Mouse (Mus musculus): ENCODE measurements around the gene Xpot.
A peak's percentile ranks its signal among the peaks of the same experiment; 100 is the strongest.

Gene Xpot

DNA sequence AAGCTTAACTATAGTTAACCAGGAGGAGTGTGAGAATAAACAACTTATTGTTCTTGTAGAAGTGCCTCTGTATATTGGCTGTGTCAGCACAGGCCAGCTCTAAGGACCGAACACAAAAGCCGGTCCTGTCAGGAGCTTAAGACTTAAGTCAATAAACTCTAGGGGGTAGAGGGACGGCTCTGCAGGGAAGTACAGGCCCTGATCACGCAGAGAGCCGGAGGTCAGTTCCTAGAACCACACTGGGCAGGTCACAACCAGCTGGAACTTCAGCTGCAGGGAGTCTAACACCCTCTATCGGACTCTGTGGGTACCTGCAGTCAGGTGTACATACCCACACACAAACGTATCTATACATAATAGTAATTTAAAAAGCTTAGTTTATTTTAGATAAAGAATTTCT, 10.2 kb downstream of the Xpot start:
- DNase-seq, result peak; percentile 18

DNA sequence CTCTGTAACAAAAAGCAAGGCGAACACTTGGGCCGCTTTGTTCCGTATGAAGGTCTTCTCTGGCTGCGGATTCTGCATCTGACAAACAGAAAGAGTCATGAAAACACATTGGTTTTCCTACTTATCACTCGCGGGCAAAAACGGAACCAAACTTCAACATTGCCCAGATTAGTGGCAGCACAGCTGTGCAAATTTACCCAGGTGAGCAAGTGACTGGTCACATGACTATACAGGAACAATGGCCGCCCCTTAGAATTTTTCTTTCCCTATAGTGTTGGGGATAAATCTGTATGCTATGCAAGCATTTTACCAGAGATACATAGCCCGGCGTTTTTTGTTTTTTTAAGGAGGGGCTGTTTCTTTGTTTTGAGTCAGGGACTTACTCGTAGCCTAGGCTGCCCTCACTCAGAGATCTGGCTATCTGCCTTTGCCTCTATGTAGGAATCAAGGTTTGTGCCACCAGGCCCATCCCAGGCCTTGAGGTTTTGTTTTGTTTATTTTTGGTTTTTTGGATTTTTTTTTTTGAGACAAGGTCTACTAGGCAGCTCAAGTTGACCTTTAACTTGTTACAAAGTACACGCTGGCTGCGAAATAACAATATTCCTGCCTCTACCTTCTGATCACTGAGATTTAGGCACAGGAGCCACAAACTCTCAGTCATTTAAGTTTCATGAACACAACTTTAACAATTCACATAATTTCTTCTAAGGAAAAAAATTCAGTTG, 10.8 kb downstream of the Xpot start:
- no peak for DNase-seq

- DNase-seq, result peak; percentile 85
Measured at GRCm38 (mm10) chr10:121613570-121613969, 12.6 kb downstream of the Xpot start.

- DNase-seq, result no peak
Measured at GRCm38 (mm10) chr10:121612448-121612847, 13.7 kb downstream of the Xpot start.

- peak; percentile 46 for DNase-seq
Measured at GRCm38 (mm10) chr10:121611587-121611986, 14.5 kb downstream of the Xpot start.

GRCm38 (mm10) chr10:121608177-121608576, 18.0 kb downstream of the Xpot start:
- DNase-seq, result no peak

- DNase-seq, result no peak
Measured at GRCm38 (mm10) chr10:121604632-121605344, 21.3 kb downstream of the Xpot start.

- DNase-seq, result no peak
Measured at GRCm38 (mm10) chr10:121603556-121603955, 22.6 kb downstream of the Xpot start.

DNA sequence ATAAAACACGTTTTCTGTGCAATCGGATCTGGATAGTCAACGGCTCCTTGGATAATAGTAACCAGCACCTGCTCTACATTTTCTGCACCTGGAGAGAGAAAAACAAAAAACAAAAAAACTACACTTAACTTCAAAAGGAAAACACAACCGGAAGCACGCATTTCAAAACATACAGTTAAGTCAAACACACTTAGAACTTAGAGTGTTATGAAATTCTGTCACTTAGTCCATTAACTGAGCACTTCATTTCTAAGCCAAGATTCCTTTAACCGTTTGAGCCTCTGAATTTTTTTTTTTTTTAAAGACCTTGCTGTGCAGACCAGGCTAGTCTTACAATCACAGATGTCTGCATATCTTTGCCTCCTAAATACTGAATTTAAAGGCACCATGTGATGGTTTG, 24.9 kb downstream of the Xpot start:
- no peak for DNase-seq

DNA sequence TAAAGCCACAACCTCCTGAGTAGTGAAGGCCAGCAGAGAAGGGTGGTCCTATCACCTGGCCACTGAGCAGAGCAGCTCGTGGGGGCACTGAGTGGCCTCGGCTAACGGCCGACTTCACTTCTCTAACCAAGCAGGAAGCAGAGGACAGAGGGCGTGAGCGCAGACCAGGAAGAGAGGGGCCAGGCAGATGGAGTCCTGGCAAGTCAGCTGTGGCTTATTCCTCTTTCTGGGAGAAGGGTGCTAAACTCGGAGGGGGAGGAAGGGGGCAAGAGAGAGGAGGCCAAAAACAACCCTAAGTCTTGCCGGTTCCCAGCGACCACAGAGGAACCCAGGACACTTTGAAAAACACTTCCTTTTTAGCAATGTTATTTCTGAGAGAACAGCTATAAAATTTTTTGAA, 29.6 kb downstream of the Xpot start:
- no peak for DNase-seq

DNA sequence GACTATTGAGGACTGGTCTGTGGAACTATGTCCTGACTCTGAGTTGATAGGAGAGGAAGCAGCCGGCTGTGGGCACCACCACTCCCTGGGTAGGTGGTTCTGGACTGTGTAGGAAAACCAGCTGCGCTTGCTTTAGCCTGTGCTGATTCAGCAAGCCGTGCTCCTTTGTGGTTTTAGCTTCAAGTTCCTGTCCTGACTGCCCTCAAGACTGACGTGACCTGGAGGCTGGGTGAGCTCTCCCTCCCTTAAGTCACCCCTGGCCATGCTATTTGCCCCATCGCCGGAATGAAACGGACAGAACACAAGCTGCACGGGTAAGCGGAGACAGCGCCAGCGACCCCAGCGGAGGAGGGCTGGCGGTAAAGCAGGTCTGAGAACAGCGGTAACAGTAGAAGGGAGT, 35.0 kb downstream of the Xpot start:
- no peak for DNase-seq

GRCm38 (mm10) chr10:121587371-121587840, 38.7 kb downstream of the Xpot start:
- no peak for DNase-seq

DNA sequence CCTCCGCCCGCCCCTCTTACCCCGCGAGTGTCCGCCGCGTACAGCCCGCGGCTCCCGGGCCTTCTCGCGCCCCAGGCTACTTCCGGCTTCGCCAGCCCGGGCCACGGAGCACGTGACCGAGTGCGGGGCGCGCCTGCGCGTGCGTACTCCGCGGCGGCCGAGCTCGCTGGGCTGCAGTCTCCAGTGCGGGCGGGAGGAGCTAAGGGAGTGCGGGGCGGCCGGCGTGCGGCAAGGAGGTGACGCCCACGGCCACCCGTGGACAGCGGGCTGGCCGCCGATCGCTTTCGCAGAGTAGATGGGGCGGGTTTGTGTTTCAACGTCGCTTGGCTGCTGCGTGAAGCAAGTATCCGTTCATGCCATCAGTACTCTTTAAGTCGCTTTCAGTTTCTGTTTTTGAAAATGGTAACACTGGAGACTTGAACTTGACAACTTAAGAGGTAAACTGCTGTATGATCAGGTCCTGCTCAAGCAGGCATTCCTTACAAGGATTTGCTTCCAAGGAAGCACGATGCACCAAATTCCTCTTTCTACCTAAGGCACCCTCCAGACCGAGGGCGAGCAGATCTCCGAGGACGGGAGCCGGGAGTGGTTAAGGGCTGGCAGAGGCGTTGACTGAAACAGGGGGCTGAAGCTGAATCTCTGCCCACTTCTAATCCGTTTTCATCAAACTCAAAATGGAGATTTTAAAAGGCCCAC, 39.3 kb downstream of the Xpot start, which contains the start of gene Tbk1:
TSS of gene Tbk1 (minus strand) at position 113 of the 696 bp plus-strand sequence.
- DNase-seq, result peak; percentile 94

DNA sequence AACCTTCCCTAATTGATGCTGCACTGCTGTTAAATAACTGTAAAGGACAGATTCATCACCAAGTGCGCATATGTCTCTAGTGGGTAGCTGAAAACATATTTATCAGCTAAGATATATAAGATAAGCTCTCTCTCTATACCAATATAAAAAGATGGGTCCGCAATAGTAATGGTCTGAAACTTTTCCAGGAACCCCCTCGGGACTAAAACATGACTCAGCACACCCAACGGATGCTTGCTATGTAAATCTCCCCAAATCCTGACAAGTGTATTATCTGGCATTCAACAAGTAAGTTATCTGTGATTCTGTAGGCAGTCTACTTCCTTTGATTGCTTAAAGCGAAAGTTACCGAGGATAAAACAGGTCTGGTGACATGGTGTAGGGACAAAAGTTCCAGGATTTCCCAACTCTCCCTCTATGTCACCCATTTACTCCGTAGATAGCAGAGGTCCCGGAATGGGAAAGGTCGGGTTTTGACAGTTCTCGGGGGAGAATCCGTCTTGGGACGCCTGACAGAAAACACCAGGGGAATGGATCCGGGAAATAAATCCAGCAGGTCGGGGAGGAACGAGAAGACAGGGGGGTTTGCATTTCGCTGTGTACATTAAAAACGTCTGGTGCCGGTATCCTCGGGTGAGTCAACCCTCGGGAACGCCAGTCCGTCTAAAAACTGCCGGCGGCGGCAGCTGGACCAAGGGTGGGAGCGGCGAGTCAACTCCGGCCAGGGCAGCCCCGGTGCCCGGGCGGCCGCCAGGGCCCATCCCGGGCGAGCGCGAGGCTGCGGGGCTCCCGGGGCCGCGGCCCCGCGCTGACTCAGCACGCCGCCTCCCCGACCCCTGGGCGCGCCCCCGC, 40.1 kb downstream of the Xpot start:
- no peak for DNase-seq

- peak; percentile 37 for DNase-seq
Measured at GRCm38 (mm10) chr10:121585056-121585790, 40.9 kb downstream of the Xpot start.

- no peak for DNase-seq
Measured at GRCm38 (mm10) chr10:121584033-121584432, 42.1 kb downstream of the Xpot start.

DNA sequence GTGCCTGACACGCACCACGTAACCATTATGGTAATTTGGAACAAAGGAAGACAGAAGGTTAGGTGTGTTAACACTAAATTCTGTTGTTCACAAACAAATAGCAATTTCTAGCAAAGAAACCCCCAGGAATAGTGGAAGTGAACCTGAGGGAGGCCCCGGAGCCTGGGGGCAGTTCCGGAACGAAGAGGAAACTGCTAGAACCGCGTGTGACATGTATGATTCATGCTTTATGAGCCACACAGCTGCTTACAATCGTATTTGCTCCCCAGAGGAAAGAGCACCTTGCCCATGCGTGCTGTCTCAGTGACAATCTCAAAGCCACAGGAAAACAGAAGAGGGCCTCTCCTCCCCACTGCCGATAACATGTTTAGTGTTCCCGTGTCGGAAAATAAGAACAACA, 43.1 kb downstream of the Xpot start:
- DNase-seq, result peak; percentile 7

- no peak for DNase-seq
Measured at GRCm38 (mm10) chr10:121582287-121582686, 43.8 kb downstream of the Xpot start.

DNA sequence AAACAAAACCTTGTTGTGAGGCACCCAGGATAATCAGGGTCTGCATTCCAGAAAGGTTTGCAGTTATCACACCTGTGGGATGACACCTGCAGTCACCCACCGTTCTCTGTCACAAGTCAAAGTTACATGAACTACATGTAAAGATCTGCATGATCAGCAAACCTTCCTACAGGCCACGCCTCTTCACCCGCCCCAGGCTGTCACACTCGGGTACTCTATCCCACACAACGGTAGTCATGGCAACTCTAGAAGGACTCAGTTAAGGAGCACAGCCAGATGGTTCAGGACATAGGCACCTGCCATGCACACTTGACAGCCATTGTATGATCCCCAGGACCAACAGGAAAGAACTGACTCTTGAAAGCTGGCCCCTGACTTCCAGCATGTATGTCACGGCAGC, 44.7 kb downstream of the Xpot start:
- DNase-seq, result peak; percentile 23

- DNase-seq, result no peak
Measured at GRCm38 (mm10) chr10:121580381-121580780, 45.8 kb downstream of the Xpot start.

DNA sequence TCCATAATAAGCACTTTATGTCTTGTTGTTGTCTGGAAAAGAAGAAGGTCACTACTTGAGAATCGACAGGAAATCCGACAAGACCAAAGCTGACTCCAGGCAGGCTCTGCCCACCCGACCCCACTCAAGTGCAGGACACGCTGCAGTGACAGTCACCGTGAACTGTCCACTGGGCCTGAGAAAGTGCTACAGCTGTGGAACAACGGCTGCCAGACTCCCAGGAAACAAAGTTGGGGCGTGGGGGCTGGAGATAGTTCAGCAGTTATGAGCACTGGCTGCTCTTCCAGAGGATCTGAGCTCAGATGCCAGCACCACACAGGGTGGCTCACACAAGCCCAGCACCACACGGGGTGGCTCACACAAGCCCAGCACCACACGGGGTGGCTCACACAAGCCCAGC, 49.8 kb downstream of the Xpot start:
- no peak for DNase-seq

All from lung, postnatal 36 days (tissue).